Mouse (Mus musculus) midbrain, postnatal 0 days (tissue): ENCODE results near the gene Impdh1. TPM values are rescaled to one million over a fixed set of nuclear protein-coding genes. Genes with fewer than 3 reads are reported as not detected.
"Not testable (repeated sequence)": the region's sequence is repeated elsewhere in the genome, so short reads cannot be mapped to it uniquely, and the experiment has no call there.

ENCODE experiments used
- ATAC-seq: fragments of 200-750 bp; cut with Nextera tagmentation; 2 replicates; pipeline ENCODE4 v1.8.0; 2017; ENCODE audit warnings: moderate number of reproducible peaks, mild to moderate bottlenecking, moderate TSS enrichment, moderate library complexity; ENCODE audit not compliant: low FRiP score
- DNase-seq: peaks from one replicate; pipeline ENCODE4 v3.0.0-alpha.2; 2015; ENCODE audit warnings: low spot score
- H3K27ac ChIP-seq: fragments of 300-500 bp; sonication (generic); 2 replicates; pipeline ENCODE4 v1.5.1; 2014; ENCODE audit warnings: low read depth, mild to moderate bottlenecking, low read length, mixed read lengths
- H3K27me3 ChIP-seq: fragments of 300-500 bp; sonication (generic); 2 replicates; pipeline ENCODE4 v1.6.1; 2014; ENCODE audit warnings: low read length, control low read depth, mixed read lengths; ENCODE audit not compliant: insufficient read depth
- H3K36me3 ChIP-seq: fragments of 300-500 bp; sonication (generic); 2 replicates; pipeline ENCODE4 v1.6.1; 2014; ENCODE audit warnings: low read length, control low read depth, mixed read lengths; ENCODE audit not compliant: insufficient read depth
- H3K4me1 ChIP-seq: fragments of 300-500 bp; sonication (generic); 2 replicates; pipeline ENCODE4 v1.6.1; 2014; ENCODE audit warnings: mild to moderate bottlenecking, control low read depth, antibody characterized with exemption, low read length, mixed read lengths; ENCODE audit not compliant: insufficient read depth
- H3K4me2 ChIP-seq: fragments of 300-500 bp; sonication (generic); 2 replicates; pipeline ENCODE4 v1.6.1; 2014; ENCODE audit warnings: low read depth, mild to moderate bottlenecking, low read length, mixed read lengths; ENCODE audit not compliant: poor library complexity, severe bottlenecking
- H3K4me3 ChIP-seq: fragments of 300-500 bp; sonication (generic); 2 replicates; pipeline ENCODE4 v1.5.1; 2014; ENCODE audit warnings: low read depth, mild to moderate bottlenecking, low read length, moderate library complexity
- H3K9ac ChIP-seq: fragments of 300-500 bp; sonication (generic); replicated peaks from 2 replicates; pipeline ENCODE4 v1.6.1; 2014; ENCODE audit warnings: mild to moderate bottlenecking, low read length, moderate library complexity, mixed read lengths; ENCODE audit not compliant: poor library complexity, severe bottlenecking
- H3K9me3 ChIP-seq: fragments of 300-500 bp; sonication (generic); 2 replicates; pipeline ENCODE4 v1.6.1; 2016; ENCODE audit warnings: low read length, control low read depth
- CTCF ChIP-seq: IDR thresholded peaks from 2 replicates; pipeline ENCODE4 v1.5.1; 2016; ENCODE audit warnings: antibody characterized with exemption, mild to moderate bottlenecking
- WGBS: fragments of 180-500 bp; shearing (Covaris S2); extraction: QIAGEN DNeasy Blood & Tissue Kit; methylation state at CpG from one replicate; pipeline ENCODE4 v1.1.7; 2014; 5-methylcytosine and 5-hydroxymethylcytosine counted together
- microRNA-seq: library from miRNA; unstranded; fragments of <30 nt; microRNA quantifications from one replicate; pipeline ENCODE4, GENCODE M21; 2016; ENCODE audit warnings: borderline number of aligned reads
- polyA plus RNA-seq: library from polyadenylated mRNA; unstranded; fragments of >200 nt; fragmentation: Nextera tagmentation; extraction: Ambion mirVana; gene quantifications from 2 replicates; pipeline ENCODE4 v1.2.1, GENCODE M21; 2015
- total RNA-seq: library from RNA; depleted of rRNA; stranded (reverse); fragments of >200 nt; gene quantifications from 2 replicates; pipeline ENCODE4 v1.2.3, GENCODE M21; 2014; rRNA removed

Impdh1 gene
- total and polyA plus RNA-seq, 2 experiments from 2014 or later, result 37.5 to 62.1 TPM

GRCm38 (mm10) chr6:29164314-29165244 lies 51.6 kb downstream of the Impdh1 start, which contains the start of gene Rbm28:
Gene Rbm28 (minus strand): TSS chr6:29165006.
- H3K9me3 ChIP-seq, result no peaks in the 10 kb centered on the region
- peak; percentile 95 for DNase-seq
- peak; percentile 17; the same call in 1 of the 2 replicates for TF ChIP-seq CTCF
- peak within 1 kb of the TSS; percentile 74 for H3K4me3 ChIP-seq
- peak; percentile 79 for ATAC-seq
- H3K27me3 ChIP-seq, result peaks cover 3% of the 10 kb centered on the region; the same call in 1 of the 2 replicates
- H3K9ac ChIP-seq, result peak within 1 kb of the TSS; percentile 73
- H3K36me3 ChIP-seq, result no peaks in the 10 kb centered on the region; the same call in 1 of the 2 replicates
- H3K4me1 ChIP-seq, result peaks cover 5% of the 10 kb centered on the region; the same call in 1 of the 2 replicates
- peak within 1 kb of the TSS; percentile 92 for H3K4me2 ChIP-seq
- peak within 1 kb of the TSS; percentile 69 for H3K27ac ChIP-seq
- 8% methylated on average over 42 of the region's 42 CpGs for WGBS

GRCm38 (mm10) chr6:29161291-29161690 lies 54.9 kb downstream of the Impdh1 start:
- not testable (repeated sequence) for H3K4me1 ChIP-seq, H3K4me2 ChIP-seq, H3K9me3 ChIP-seq, H3K4me3 ChIP-seq, DNase-seq, H3K9ac ChIP-seq, H3K27me3 ChIP-seq, H3K27ac ChIP-seq, ATAC-seq
- H3K36me3 ChIP-seq, result peaks cover 26% of the 10 kb centered on the region
- WGBS, result 98% methylated on average over 5 of the region's 5 CpGs

GRCm38 (mm10) chr6:29160786-29161185 lies 55.4 kb downstream of the Impdh1 start:
- Histone ChIP-seq H3K36me3 (peaks cover 31% of the 10 kb centered on the region), H3K27me3 (no peaks in the 10 kb centered on the region), H3K4me2 (no peak overlapping the region), H3K27ac (no peak overlapping the region), H3K4me1 (peaks cover 5% of the 10 kb centered on the region; the same call in 1 of the 2 replicates), H3K4me3 (no peak overlapping the region), H3K9ac (no peak overlapping the region), H3K9me3 (no peaks in the 10 kb centered on the region)
- no peak for TF ChIP-seq CTCF
- WGBS, result 93% methylated on average over 2 of the region's 2 CpGs
- DNase-seq (no peak), ATAC-seq (no peak)

- Histone ChIP-seq H3K9ac (no peak overlapping the region), H3K27ac (no peak overlapping the region), H3K4me1 (no peaks in the 10 kb centered on the region), H3K36me3 (peaks cover 59% of the 10 kb centered on the region), H3K27me3 (no peaks in the 10 kb centered on the region), H3K4me2 (no peak overlapping the region), H3K4me3 (no peak overlapping the region), H3K9me3 (no peaks in the 10 kb centered on the region)
- ATAC-seq (no peak), DNase-seq (no peak)
- TF ChIP-seq CTCF, result no peak
- 91% methylated on average over 5 of the region's 5 CpGs for WGBS
These were observed 59.8 kb downstream of the Impdh1 start for GRCm38 (mm10) chr6:29156326-29156725.

Small RNA genes within 50 kb of the gene (microRNA-seq; reads per million reads assigned to microRNA genes)
- gene Gm24303, result not detected

Other genes with a start within 250 kb of the Impdh1 start
- not detected in 2 replicates for gene Lep, start 156.1 kb downstream of the Impdh1 start, total RNA-seq
- not detected in 2 replicates for gene Lep, start 156.1 kb downstream of the Impdh1 start, polyA plus RNA-seq
- gene Rbm28, start 51.4 kb downstream of the Impdh1 start, total RNA-seq, result 17.8 and 25.2 TPM in 2 replicates
- 18.8 and 20.9 TPM in 2 replicates for gene Rbm28, start 51.4 kb downstream of the Impdh1 start, polyA plus RNA-seq
- 31.9 and 40.2 TPM in 2 replicates for gene Prrt4, start 36.8 kb downstream of the Impdh1 start, total RNA-seq
- 15.4 and 16.6 TPM in 2 replicates for gene Prrt4, start 36.8 kb downstream of the Impdh1 start, polyA plus RNA-seq
- gene Hilpda, start 56.1 kb upstream of the Impdh1 start, total RNA-seq, result 14.4 and 21.2 TPM in 2 replicates
- 24.2 and 25.4 TPM in 2 replicates for gene Hilpda, start 56.1 kb upstream of the Impdh1 start, polyA plus RNA-seq
- gene Fam71f2, start 63.2 kb upstream of the Impdh1 start, total RNA-seq, result 0.44 and 0.52 TPM in 2 replicates
- 0.52 and 0.58 TPM in 2 replicates for gene Fam71f2, start 63.2 kb upstream of the Impdh1 start, polyA plus RNA-seq
- not detected in 2 replicates for gene Fam71f1, start 102.8 kb upstream of the Impdh1 start, total RNA-seq
- not detected in 2 replicates for gene Fam71f1, start 102.8 kb upstream of the Impdh1 start, polyA plus RNA-seq
- gene Calu, start 131.7 kb upstream of the Impdh1 start, total RNA-seq, result 124 and 142 TPM in 2 replicates
- 124 and 131 TPM in 2 replicates for gene Calu, start 131.7 kb upstream of the Impdh1 start, polyA plus RNA-seq
- 0.11 and 0.14 TPM in 2 replicates for gene Opn1sw, start 172.1 kb upstream of the Impdh1 start, total RNA-seq
- 0.15 and 0.56 TPM in 2 replicates for gene Opn1sw, start 172.1 kb upstream of the Impdh1 start, polyA plus RNA-seq
- gene Ccdc136, start 179.9 kb upstream of the Impdh1 start, total RNA-seq, result 54.4 and 77.6 TPM in 2 replicates
- 50.8 and 51.9 TPM in 2 replicates for gene Ccdc136, start 179.9 kb upstream of the Impdh1 start, polyA plus RNA-seq
- 11.1 and 12.0 TPM in 2 replicates for gene Flnc, start 216.9 kb upstream of the Impdh1 start, total RNA-seq
- 1.2 and 1.4 TPM in 2 replicates for gene Flnc, start 216.9 kb upstream of the Impdh1 start, polyA plus RNA-seq